Mouse (Mus musculus) limb, embryonic 13.5 days (tissue): Measurements from ENCODE around the gene 4932438H23Rik. TPM values are rescaled to one million over a fixed set of nuclear protein-coding genes. Genes with fewer than 3 reads are reported as not detected.

Experiments
- ATAC-seq: fragments of 200-750 bp; cut with Nextera tagmentation; 2 replicates; pipeline ENCODE4 v1.8.0; 2017; ENCODE audit warnings: low read depth, moderate number of reproducible peaks, moderate TSS enrichment; ENCODE audit not compliant: low FRiP score
- H3K27ac ChIP-seq: fragments of 300-500 bp; sonication (generic); 2 replicates; pipeline ENCODE4 v1.5.1; 2015; ENCODE audit warnings: inconsistent platforms, mild to moderate bottlenecking, moderate library complexity
- H3K27me3 ChIP-seq: fragments of 300-500 bp; sonication (generic); 2 replicates; pipeline ENCODE4 v1.6.1; 2015; ENCODE audit warnings: mild to moderate bottlenecking, inconsistent platforms
- H3K36me3 ChIP-seq: fragments of 300-500 bp; sonication (generic); 2 replicates; pipeline ENCODE4 v1.6.1; 2015; ENCODE audit warnings: inconsistent platforms, mild to moderate bottlenecking, moderate library complexity
- H3K4me1 ChIP-seq: fragments of 300-500 bp; sonication (generic); 2 replicates; pipeline ENCODE4 v1.6.1; 2015; ENCODE audit warnings: inconsistent platforms
- H3K4me2 ChIP-seq: fragments of 300-500 bp; sonication (generic); replicated peaks from 2 replicates; pipeline ENCODE4 v1.6.1; 2015; ENCODE audit warnings: inconsistent platforms, mild to moderate bottlenecking, moderate library complexity
- H3K4me3 ChIP-seq: fragments of 300-500 bp; sonication (generic); 2 replicates; pipeline ENCODE4 v1.5.1; 2015; ENCODE audit warnings: moderate library complexity, mild to moderate bottlenecking, inconsistent platforms
- H3K9ac ChIP-seq: fragments of 300-500 bp; sonication (generic); 2 replicates; pipeline ENCODE4 v1.6.1; 2015; ENCODE audit warnings: mild to moderate bottlenecking, inconsistent platforms
- H3K9me3 ChIP-seq: fragments of 300-500 bp; sonication (generic); 2 replicates; pipeline ENCODE4 v1.6.1; 2016; ENCODE audit warnings: inconsistent platforms
- WGBS: fragments of 180-500 bp; shearing (Covaris S2); methylation state at CpG from one replicate; pipeline ENCODE4 v1.1.7; 2015; 5-methylcytosine and 5-hydroxymethylcytosine counted together
- polyA plus RNA-seq: library from polyadenylated mRNA; unstranded; fragments of >200 nt; fragmentation: Nextera tagmentation; extraction: Ambion mirVana; gene quantifications from 2 replicates; pipeline ENCODE4 v1.2.1, GENCODE M21; 2015

4932438H23Rik gene
- polyA plus RNA-seq, 1 experiment from 2014 or later: 0.11 TPM

GRCm38 (mm10) chr16:91068969-91069368 lies 26.0 kb downstream of the 4932438H23Rik start:
- Histone ChIP-seq H3K27me3 (peaks cover 21% of the 10 kb centered on the region; the same call in 1 of the 2 replicates), H3K27ac (no peak overlapping the region), H3K4me3 (no peak overlapping the region), H3K4me1 (peaks cover 10% of the 10 kb centered on the region), H3K4me2 (peak overlapping the region; percentile 35), H3K36me3 (no peaks in the 10 kb centered on the region), H3K9ac (no peak overlapping the region), H3K9me3 (no peaks in the 10 kb centered on the region)
- WGBS: 32% methylated on average over 12 of the region's 12 CpGs
- ATAC-seq: peak; percentile 26; the same call in 1 of the 2 replicates

- Histone ChIP-seq H3K4me3 (no peak overlapping the region), H3K4me2 (no peak overlapping the region), H3K27ac (no peak overlapping the region), H3K4me1 (peaks cover 10% of the 10 kb centered on the region), H3K36me3 (no peaks in the 10 kb centered on the region), H3K27me3 (peaks cover 18% of the 10 kb centered on the region; the same call in 1 of the 2 replicates), H3K9ac (no peak overlapping the region), H3K9me3 (no peaks in the 10 kb centered on the region)
- 93% methylated on average over 1 of the region's 1 CpGs for WGBS
- no peak for ATAC-seq
Measured at GRCm38 (mm10) chr16:91067122-91067521, 27.8 kb downstream of the 4932438H23Rik start.

DNA sequence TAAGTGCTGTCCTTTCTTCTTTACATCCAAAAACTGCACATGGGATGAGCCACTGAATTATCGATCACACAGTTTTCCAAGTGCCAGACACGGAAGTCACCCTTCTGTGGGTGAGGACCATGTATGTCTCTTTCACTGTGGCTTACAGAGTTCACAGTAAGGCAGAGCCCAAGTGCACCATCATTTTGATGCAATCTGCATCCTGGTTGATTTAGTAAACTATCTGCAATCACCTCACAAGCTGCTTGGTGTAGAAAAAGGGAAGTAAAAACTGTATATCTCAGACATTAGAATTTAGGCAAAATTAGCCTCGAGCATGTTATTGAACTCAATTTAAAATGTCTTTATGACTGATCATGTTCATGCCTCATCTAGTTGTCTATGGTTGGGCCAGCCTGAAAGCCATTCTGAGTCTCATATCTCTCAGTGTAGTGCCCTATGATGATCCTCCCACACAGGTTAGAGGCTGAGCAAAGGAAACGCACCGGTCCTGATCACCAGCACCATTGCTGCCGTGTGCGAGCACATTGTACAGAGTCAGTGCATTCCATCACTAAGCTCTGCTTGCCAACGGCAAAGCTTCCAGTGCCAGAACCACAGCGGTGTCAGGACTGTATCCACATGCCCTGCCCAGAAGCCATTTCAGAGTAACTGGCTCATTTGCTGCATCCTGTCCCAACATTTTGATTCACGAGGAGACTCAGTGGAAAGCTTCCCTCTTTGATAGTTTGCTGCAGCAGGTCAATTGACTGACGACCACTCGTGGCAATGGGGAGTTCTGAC lies 30.1 kb downstream of the 4932438H23Rik start:
- Histone ChIP-seq H3K36me3 (no peaks in the 10 kb centered on the region), H3K9ac (no peak overlapping the region), H3K4me2 (no peak overlapping the region), H3K4me3 (no peak overlapping the region), H3K9me3 (no peaks in the 10 kb centered on the region), H3K4me1 (peaks cover 10% of the 10 kb centered on the region), H3K27me3 (0 out of 2 replicates have a peak, but pooled peaks cover 8% of the 10 kb centered on the region), H3K27ac (no peak overlapping the region)
- WGBS: 81% methylated on average over 12 of the region's 12 CpGs
- no peak for ATAC-seq

DNA sequence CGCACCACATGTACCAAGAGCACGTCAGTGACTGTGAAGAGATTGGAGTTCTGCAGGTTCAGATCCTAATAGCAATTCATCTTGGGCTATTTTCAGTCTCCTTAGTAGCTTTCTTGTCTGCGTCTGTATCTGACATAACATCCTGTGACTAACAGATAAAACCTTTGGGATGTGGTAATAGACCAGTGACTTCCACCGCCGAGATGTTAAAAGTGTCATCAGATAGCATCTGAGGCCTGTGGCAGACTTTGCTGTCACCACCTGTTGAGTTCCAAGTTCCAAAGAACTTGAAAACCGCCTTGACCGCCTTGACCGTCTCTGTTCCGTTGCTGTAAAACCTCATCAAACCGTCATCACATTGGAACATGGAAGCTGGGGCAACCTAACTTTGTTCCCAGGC lies 31.1 kb downstream of the 4932438H23Rik start:
- no peak overlapping the region for H3K27ac ChIP-seq
- H3K27me3 ChIP-seq: 0 out of 2 replicates have a peak, but pooled peaks cover 6% of the 10 kb centered on the region
- peaks cover 3% of the 10 kb centered on the region for H3K4me1 ChIP-seq
- no peak for ATAC-seq
- H3K4me2 ChIP-seq: no peak overlapping the region
- no peaks in the 10 kb centered on the region for H3K9me3 ChIP-seq
- no peaks in the 10 kb centered on the region for H3K36me3 ChIP-seq
- H3K4me3 ChIP-seq: no peak overlapping the region
- 89% methylated on average over 10 of the region's 10 CpGs for WGBS
- H3K9ac ChIP-seq: no peak overlapping the region

GRCm38 (mm10) chr16:91061531-91062318 lies 33.2 kb downstream of the 4932438H23Rik start:
- 64% methylated on average over 13 of the region's 13 CpGs for WGBS
- peaks cover 4% of the 10 kb centered on the region; the same call in 1 of the 2 replicates for H3K27me3 ChIP-seq
- no peak for ATAC-seq

DNA sequence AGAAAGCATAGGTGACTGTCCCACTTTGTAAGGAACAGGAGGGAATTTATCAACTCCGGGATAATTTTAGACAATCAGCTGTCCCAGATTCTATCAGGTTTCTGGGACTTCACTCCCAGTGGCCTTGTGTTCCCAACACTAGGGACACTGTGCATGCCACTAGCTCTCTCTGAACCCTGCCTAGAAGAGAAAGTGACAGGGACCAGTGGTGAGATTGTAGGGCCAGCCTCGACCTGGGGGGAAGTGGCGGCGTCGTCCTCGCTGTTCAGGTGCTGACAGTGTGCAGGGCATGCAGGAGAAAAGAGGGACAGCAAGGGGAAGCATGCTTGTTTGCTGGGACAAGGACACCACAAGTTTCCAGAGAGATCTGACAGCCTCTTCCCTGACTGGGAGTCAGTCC lies 37.2 kb downstream of the 4932438H23Rik start:
- no peak overlapping the region for H3K9ac ChIP-seq
- H3K27ac ChIP-seq: no peak overlapping the region
- no peaks in the 10 kb centered on the region for H3K36me3 ChIP-seq
- H3K27me3 ChIP-seq: peaks cover 4% of the 10 kb centered on the region; the same call in 1 of the 2 replicates
- H3K4me2 ChIP-seq: no peak overlapping the region
- H3K4me3 ChIP-seq: no peak overlapping the region
- peaks cover 22% of the 10 kb centered on the region for H3K4me1 ChIP-seq
- ATAC-seq: no peak
- 72% methylated on average over 6 of the region's 6 CpGs for WGBS
- H3K9me3 ChIP-seq: no peaks in the 10 kb centered on the region

More at GRCm38 (mm10) chr16:91061531-91062318, 33.2 kb downstream of the 4932438H23Rik start:
- no peak overlapping the region for H3K4me3 ChIP-seq
- no peaks in the 10 kb centered on the region for H3K4me1 ChIP-seq
- H3K9ac ChIP-seq: no peak overlapping the region
- H3K36me3 ChIP-seq: no peaks in the 10 kb centered on the region
- H3K4me2 ChIP-seq: no peak overlapping the region
- no peaks in the 10 kb centered on the region for H3K9me3 ChIP-seq
- H3K27ac ChIP-seq: no peak overlapping the region

GRCm38 (mm10) chr16:91057261-91057660 lies 37.7 kb downstream of the 4932438H23Rik start:
- Histone ChIP-seq H3K36me3 (no peaks in the 10 kb centered on the region), H3K4me3 (no peak overlapping the region), H3K9me3 (no peaks in the 10 kb centered on the region), H3K4me2 (no peak overlapping the region), H3K27ac (no peak overlapping the region), H3K27me3 (peaks cover 4% of the 10 kb centered on the region; the same call in 1 of the 2 replicates), H3K4me1 (peaks cover 22% of the 10 kb centered on the region), H3K9ac (no peak overlapping the region)
- ATAC-seq: no peak
- WGBS: 88% methylated on average over 4 of the region's 4 CpGs

DNA sequence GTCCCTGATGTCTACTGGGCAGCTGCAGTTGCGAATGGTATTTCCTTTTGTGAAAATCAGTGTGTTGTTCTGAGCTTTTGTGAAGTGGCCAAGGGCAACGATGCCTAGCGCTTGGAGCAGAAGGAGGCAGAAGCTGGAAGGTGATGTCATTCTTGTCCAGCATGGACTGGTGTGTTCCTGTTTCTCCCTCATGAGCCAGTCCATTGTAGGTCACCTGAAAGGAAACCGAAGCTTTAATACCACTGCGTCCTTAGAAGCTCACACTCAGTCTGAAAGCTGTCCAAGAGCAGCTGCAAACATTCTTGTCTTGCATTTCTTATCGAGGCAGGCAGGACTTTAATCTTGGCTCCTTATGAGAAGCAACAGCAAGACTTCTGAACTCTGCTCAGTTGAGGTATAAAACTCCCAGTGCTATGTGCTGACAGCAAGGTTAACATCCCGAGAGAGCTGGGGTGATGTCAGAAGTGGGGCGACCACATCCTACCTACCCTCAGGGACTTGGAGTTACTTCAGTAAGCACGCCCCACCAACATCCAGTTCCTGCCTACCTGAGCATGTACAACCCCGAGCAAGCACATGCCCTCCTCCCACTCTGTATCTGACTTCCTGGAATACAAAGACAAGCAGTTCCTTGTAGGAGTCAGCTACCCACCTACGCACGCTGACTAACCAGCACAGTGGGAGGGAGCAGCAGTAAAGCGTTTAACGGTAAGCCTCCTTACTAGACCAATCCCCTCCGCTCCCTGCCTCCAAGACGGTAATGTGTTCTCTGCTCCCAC lies 38.7 kb downstream of the 4932438H23Rik start:
- no peak for ATAC-seq
- Histone ChIP-seq H3K36me3 (no peaks in the 10 kb centered on the region), H3K4me3 (no peak overlapping the region), H3K27ac (no peak overlapping the region), H3K9ac (no peak overlapping the region), H3K4me2 (no peak overlapping the region; the same call in 1 of the 2 replicates), H3K9me3 (no peaks in the 10 kb centered on the region), H3K27me3 (peaks cover 4% of the 10 kb centered on the region; the same call in 1 of the 2 replicates), H3K4me1 (peaks cover 27% of the 10 kb centered on the region)
- WGBS: 47% methylated on average over 16 of the region's 16 CpGs

DNA sequence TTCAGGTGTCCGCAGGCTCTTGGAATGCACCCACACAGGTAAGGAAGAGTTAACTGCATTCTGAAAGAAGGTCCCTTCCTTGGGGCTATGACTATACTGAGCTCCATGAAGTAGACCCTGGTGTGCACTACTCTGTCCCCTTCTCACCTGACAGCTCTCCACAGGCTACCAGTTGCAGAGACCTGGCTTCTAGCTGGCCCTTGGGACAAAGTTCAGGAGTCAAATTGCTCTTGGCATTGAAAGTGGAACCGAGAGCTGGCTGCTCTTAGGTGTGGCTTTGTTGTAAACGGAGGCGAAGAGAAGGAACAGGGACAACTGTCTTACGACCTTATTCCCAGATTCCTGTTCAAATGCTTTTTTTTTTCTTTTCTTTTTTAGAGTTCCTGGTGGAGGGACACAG lies 39.8 kb downstream of the 4932438H23Rik start:
- no peak overlapping the region for H3K9ac ChIP-seq
- peaks cover 4% of the 10 kb centered on the region; the same call in 1 of the 2 replicates for H3K27me3 ChIP-seq
- H3K4me3 ChIP-seq: no peak overlapping the region
- 55% methylated on average over 5 of the region's 5 CpGs for WGBS
- ATAC-seq: no peak
- H3K4me2 ChIP-seq: no peak overlapping the region
- H3K27ac ChIP-seq: no peak overlapping the region
- peaks cover 27% of the 10 kb centered on the region for H3K4me1 ChIP-seq
- no peaks in the 10 kb centered on the region for H3K9me3 ChIP-seq
- H3K36me3 ChIP-seq: no peaks in the 10 kb centered on the region

DNA sequence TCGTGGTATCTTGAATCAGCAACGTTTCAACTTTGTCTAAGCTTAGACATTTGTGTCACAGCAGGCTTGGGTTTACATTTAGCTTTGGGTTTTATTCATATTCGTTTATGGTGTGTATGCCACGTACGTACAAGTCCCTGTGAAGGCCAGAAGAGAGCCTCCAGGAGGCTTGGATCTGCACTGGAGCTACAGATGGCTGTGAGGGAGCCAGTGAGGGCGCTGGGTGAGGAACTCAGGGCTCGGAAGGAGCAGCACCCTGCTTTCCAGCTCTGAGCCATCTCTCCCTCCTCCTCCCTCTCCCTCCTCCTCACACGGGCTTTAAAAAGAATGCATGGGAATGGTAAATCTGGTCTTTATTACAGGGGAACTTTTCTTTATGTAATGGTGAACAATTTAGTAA lies 41.3 kb downstream of the 4932438H23Rik start:
- Histone ChIP-seq H3K36me3 (no peaks in the 10 kb centered on the region), H3K27ac (no peak overlapping the region), H3K9me3 (no peaks in the 10 kb centered on the region), H3K4me3 (no peak overlapping the region), H3K9ac (no peak overlapping the region), H3K4me2 (no peak overlapping the region), H3K4me1 (peaks cover 27% of the 10 kb centered on the region), H3K27me3 (peaks cover 4% of the 10 kb centered on the region; the same call in 1 of the 2 replicates)
- ATAC-seq: no peak
- 41% methylated on average over 8 of the region's 8 CpGs for WGBS

DNA sequence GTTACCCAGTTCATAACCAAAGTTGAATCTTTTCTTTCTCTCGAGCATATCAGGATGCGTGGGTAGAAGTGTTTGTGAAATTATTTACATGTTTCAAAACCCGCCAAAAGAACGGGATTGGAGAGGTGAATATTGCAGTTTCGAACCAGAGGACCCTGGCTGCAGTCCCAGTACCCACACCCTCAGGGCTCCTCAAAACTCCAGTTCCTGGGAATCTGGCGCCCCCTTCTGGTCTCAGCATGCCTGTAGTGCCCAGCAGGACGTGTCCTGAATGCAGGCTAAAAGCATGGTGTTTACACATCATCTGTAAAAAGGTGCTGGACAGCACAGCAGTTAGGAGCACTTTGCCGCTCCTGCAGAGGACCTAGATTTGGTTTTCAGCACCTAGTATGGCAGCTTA lies 49.4 kb downstream of the 4932438H23Rik start:
- no peaks in the 10 kb centered on the region for H3K27me3 ChIP-seq
- no peaks in the 10 kb centered on the region for H3K9me3 ChIP-seq
- peaks cover 10% of the 10 kb centered on the region for H3K36me3 ChIP-seq
- H3K27ac ChIP-seq: no peak overlapping the region
- no peak overlapping the region for H3K9ac ChIP-seq
- 59% methylated on average over 8 of the region's 8 CpGs for WGBS
- ATAC-seq: no peak
- H3K4me3 ChIP-seq: peak overlapping the region; percentile 98; the same call in 1 of the 2 replicates
- peaks cover 20% of the 10 kb centered on the region for H3K4me1 ChIP-seq
- H3K4me2 ChIP-seq: peak overlapping the region; percentile 78
